Mouse (Mus musculus): ENCODE measurements at regions not wholly inside any gene's neighbourhood (a gene's known extent, or its start where the extent isn't known, plus 50 kb on each side); places are given as distances from the start of the nearest gene placed in this dataset.
"Not testable (repeated sequence)": the region's sequence is repeated elsewhere in the genome, so short reads cannot be mapped to it uniquely, and the experiment has no call there.

- 0 out of 2 replicates have a peak, but pooled peaks cover 2% of the 10 kb centered on the region for H3K9me3 ChIP-seq
- H3K9ac ChIP-seq (replicated peaks): no peak overlapping the region
- no peak for ATAC-seq
- H3K36me3 ChIP-seq: no peaks in the 10 kb centered on the region
- H3K4me3 ChIP-seq (replicated peaks): no peak overlapping the region
- no peaks in the 10 kb centered on the region for H3K27me3 ChIP-seq
- no peak overlapping the region for H3K27ac ChIP-seq
- no peak overlapping the region for H3K4me2 ChIP-seq (replicated peaks)
- H3K4me1 ChIP-seq (replicated peaks): no peaks in the 10 kb centered on the region
- WGBS: 91% methylated on average over 13 of the region's 13 CpGs
Measured at GRCm38 (mm10) chr10:96709698-96710356, 93.0 kb downstream of the Btg1 start.

DNA sequence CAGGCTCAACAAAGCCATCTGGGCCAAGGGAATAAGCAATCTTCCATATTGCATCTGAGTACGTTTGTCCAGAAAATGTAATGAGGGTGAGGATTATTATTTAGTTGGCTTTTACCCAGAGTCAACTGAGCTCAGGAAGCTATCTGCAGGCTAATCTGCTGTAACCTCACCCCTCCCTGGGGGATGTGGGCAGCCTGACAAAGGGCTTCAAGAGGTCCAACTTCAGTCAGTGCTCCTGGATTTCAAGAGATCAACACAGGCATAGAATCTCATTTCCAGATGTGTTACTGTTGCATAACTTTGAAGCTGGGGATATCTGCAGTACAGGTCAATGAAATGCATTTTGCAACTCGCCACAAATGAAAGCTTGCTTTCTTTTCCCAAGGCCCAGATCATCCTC is 95.2 kb downstream of the Btg1 start:
- H3K4me2 ChIP-seq (replicated peaks): no peak overlapping the region
- H3K4me3 ChIP-seq (replicated peaks): no peak overlapping the region
- 0 out of 2 replicates have a peak, but pooled peaks cover 2% of the 10 kb centered on the region for H3K9me3 ChIP-seq
- H3K4me1 ChIP-seq (replicated peaks): peaks cover 5% of the 10 kb centered on the region
- H3K36me3 ChIP-seq: no peaks in the 10 kb centered on the region
- 73% methylated on average over 2 of the region's 2 CpGs for WGBS
- H3K27ac ChIP-seq: no peak overlapping the region
- ATAC-seq: no peak
- no peak overlapping the region for H3K9ac ChIP-seq (replicated peaks)
- no peaks in the 10 kb centered on the region for H3K27me3 ChIP-seq

DNA sequence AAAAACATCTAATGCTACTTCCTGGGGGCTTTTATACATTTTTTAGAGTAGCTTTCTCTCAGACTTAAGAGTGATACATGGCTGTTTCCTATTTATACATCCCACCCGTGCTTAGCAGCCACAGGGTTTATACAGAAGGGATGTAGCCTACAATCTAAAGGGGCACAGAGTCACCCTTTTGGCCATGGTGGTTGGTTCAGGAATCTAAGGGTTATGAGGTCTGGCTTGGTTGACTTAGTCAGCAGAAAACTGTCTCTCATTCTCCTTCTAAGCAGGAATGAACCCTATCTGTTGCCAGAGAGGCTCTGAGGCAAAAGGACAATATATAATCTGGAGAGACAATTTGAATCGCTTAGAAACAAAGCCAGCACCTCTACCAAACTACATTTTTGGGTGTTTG is 97.9 kb downstream of the Btg1 start:
- 77% methylated on average over 2 of the region's 2 CpGs for WGBS
- H3K4me3 ChIP-seq (replicated peaks): no peak overlapping the region
- peaks cover 13% of the 10 kb centered on the region for H3K4me1 ChIP-seq (replicated peaks)
- H3K4me2 ChIP-seq (replicated peaks): no peak overlapping the region
- H3K27me3 ChIP-seq: no peaks in the 10 kb centered on the region
- no peak overlapping the region for H3K27ac ChIP-seq
- no peaks in the 10 kb centered on the region for H3K36me3 ChIP-seq
- ATAC-seq: no peak
- 0 out of 2 replicates have a peak, but pooled peaks cover 2% of the 10 kb centered on the region for H3K9me3 ChIP-seq
- H3K9ac ChIP-seq (replicated peaks): no peak overlapping the region

DNA sequence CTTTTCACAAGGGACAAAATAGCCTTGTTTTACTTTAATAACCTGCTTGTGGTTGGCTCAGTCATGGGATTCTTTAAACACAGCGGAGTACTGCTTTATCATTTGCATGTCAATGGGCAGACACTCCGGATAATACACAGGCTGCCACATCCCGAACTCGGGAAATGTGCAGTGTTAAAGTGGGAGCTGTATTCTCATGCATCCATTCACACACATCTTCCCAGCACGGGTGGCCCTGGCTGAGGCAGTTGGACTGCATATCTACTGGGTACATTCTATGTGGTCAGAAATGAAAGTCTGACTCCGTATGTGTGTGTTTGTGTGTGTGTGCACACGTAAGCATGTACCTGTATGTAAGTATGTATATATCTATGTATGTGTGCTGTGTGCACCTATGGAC is 100.5 kb downstream of the Btg1 start:
- Histone ChIP-seq H3K27me3 (no peaks in the 10 kb centered on the region), H3K27ac (no peak overlapping the region)

DNA sequence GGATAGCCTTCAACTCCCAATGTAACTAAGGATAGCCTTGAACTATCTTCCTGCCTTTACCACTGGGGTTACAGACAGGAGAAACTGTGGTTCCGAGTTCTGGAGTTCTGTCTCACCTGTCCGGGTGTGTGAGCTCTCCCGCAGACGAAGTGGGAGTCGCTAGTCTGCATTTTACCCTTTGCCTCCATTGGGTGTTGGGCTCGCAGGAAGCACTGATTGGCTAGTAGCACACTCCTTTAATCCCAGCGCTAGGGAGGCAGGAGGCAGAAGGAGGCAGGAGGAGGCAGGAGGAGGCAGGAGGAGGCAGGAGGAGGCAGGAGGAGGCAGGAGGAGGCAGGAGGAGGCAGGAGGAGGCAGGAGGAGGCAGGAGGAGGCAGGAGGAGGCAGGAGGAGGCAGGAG is 101.9 kb downstream of the Btg1 start:
- H3K36me3 ChIP-seq; H3K4me3 ChIP-seq (replicated peaks); H3K9ac ChIP-seq (replicated peaks); H3K27me3 ChIP-seq; H3K9me3 ChIP-seq; H3K27ac ChIP-seq; ATAC-seq; H3K4me2 ChIP-seq (replicated peaks): not testable (repeated sequence)
- peaks cover 33% of the 10 kb centered on the region for H3K4me1 ChIP-seq (replicated peaks)
- WGBS: 93% methylated on average over 7 of the region's 7 CpGs

More for the DNA sequence above, 100.5 kb downstream of the Btg1 start:
- Histone ChIP-seq H3K4me2 (replicated peaks) (no peak overlapping the region), H3K9me3 (no peaks in the 10 kb centered on the region), H3K4me3 (replicated peaks) (no peak overlapping the region), H3K4me1 (replicated peaks) (peaks cover 28% of the 10 kb centered on the region), H3K36me3 (no peaks in the 10 kb centered on the region), H3K9ac (replicated peaks) (no peak overlapping the region)
- peak; percentile 65 for ATAC-seq
- WGBS: 27% methylated on average over 7 of the region's 7 CpGs

DNA sequence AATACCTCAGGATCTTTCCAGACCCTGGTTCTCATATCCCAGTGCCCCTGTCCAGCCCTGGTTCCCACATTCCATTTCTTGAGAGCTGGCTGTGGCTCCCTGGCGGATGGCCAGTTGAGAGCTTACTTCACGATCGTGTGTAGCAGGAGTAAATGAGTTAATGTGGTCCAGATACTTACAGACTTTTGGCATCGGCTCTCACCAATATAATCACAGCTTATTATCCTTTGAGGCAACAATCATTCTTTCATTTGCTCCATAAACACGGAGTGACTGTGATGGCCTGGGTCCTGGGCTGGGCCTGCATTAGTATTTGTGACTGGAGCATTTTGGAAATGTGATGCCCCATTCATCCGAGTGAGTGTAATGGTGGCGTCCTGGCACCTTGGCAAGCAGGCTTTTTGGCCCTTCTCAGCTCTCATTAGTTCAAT is 103.5 kb downstream of the Btg1 start:
- WGBS: 75% methylated on average over 7 of the region's 7 CpGs
- Histone ChIP-seq H3K4me2 (replicated peaks) (no peak overlapping the region), H3K27ac (no peak overlapping the region), H3K9me3 (no peaks in the 10 kb centered on the region), H3K4me1 (replicated peaks) (peaks cover 35% of the 10 kb centered on the region), H3K9ac (replicated peaks) (no peak overlapping the region), H3K27me3 (no peaks in the 10 kb centered on the region), H3K36me3 (no peaks in the 10 kb centered on the region), H3K4me3 (replicated peaks) (no peak overlapping the region)
- ATAC-seq: no peak

- Histone ChIP-seq H3K27me3 (no peaks in the 10 kb centered on the region), H3K9ac (replicated peaks) (no peak overlapping the region), H3K4me2 (replicated peaks) (no peak overlapping the region), H3K36me3 (no peaks in the 10 kb centered on the region), H3K4me3 (replicated peaks) (no peak overlapping the region), H3K27ac (no peak overlapping the region), H3K4me1 (replicated peaks) (peaks cover 35% of the 10 kb centered on the region), H3K9me3 (no peaks in the 10 kb centered on the region)
- WGBS: 19% methylated on average over 9 of the region's 9 CpGs
- peak; percentile 67 for ATAC-seq
Measured at GRCm38 (mm10) chr10:96720956-96721688, 104.3 kb downstream of the Btg1 start.

- Histone ChIP-seq H3K4me3 (replicated peaks) (no peak overlapping the region), H3K27ac (0 out of 2 replicates have a peak overlapping the region, but pooled peaks have one; percentile 12), H3K27me3 (no peaks in the 10 kb centered on the region), H3K4me1 (replicated peaks) (peaks cover 25% of the 10 kb centered on the region), H3K9ac (replicated peaks) (no peak overlapping the region), H3K4me2 (replicated peaks) (no peak overlapping the region), H3K36me3 (no peaks in the 10 kb centered on the region), H3K9me3 (no peaks in the 10 kb centered on the region)
- 29% methylated on average over 9 of the region's 9 CpGs for WGBS
- ATAC-seq: peak; percentile 87
Measured at GRCm38 (mm10) chr10:96722491-96722890, 105.7 kb downstream of the Btg1 start.

DNA sequence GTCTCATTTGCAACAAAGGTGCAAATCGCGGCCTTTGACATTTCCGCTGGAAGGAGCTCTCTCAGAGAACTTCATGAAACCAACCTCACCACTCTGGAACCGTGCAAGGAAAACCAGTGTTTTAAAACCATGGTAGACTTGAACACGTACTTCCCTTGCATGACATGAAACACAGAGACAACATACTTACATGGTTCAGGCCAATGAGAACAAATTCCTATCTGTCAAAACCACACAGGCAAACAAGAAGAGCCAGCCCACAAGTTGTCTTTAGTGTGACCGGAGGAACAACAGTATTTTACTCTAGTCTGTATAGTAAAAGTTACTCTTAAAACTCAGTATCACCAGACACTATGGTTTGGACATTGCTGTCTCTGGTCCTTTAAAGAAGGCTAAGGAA is 106.3 kb downstream of the Btg1 start:
- Histone ChIP-seq H3K4me2 (replicated peaks) (no peak overlapping the region), H3K27me3 (no peaks in the 10 kb centered on the region), H3K9ac (replicated peaks) (no peak overlapping the region), H3K4me1 (replicated peaks) (peaks cover 21% of the 10 kb centered on the region), H3K9me3 (no peaks in the 10 kb centered on the region), H3K4me3 (replicated peaks) (no peak overlapping the region), H3K36me3 (no peaks in the 10 kb centered on the region), H3K27ac (no peak overlapping the region)
- 93% methylated on average over 6 of the region's 6 CpGs for WGBS
- no peak for ATAC-seq

GRCm38 (mm10) chr10:96724436-96725175 is 107.8 kb downstream of the Btg1 start:
- no peak overlapping the region for H3K27ac ChIP-seq
- no peaks in the 10 kb centered on the region for H3K9me3 ChIP-seq
- H3K9ac ChIP-seq (replicated peaks): no peak overlapping the region
- no peak for ATAC-seq
- no peak overlapping the region for H3K4me3 ChIP-seq (replicated peaks)
- peaks cover 21% of the 10 kb centered on the region for H3K4me1 ChIP-seq (replicated peaks)
- H3K27me3 ChIP-seq: no peaks in the 10 kb centered on the region
- no peak overlapping the region for H3K4me2 ChIP-seq (replicated peaks)
- 56% methylated on average over 11 of the region's 11 CpGs for WGBS
- H3K36me3 ChIP-seq: no peaks in the 10 kb centered on the region

DNA sequence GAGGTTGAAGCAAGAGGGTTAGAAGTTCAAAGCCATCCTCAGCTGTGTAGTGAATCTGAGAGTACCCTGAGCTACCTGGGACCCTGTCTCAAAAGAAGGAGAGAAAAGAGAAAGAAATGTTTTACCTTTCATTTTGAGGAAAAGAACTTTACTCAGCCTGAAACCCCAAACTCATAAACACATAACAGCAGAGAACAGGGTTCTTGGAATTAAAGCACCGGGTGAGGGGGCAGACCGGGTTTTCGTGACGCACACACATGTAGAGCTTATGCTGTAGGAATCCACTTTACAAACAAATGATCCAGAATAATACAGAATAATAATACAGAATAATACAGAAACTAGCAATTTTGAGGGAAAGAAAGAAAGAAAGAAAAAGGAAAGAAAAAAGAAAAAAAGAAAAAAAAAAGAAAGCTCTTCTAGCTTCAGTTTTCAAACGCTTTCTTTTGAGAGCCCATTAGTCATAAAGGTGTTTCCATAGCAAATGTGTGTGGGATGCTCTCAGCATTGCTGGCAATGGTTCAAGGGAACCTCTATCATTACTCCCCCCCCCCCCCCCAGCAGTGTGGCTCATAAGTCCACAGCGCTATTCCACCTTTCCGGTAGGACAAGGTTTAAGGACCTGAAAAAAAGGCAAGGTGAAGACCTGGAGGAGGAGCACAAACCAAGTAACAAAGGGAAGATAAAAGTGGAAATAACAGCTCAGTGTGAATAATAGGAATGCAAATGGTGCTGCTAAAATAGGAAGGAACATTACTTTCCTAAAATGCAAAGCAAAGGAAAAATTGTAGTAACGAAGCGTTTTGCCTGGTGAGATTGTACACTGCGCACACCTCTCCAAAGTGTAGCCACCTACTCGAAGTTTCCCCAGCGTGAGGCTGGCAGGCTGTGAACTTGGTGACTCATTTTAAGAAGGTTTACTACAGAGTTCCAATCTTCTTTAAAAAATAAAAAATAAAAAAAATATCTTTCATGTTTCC is 110.3 kb downstream of the Btg1 start:
- Histone ChIP-seq H3K27ac (no peak overlapping the region), H3K9me3 (no peaks in the 10 kb centered on the region), H3K4me2 (replicated peaks) (no peak overlapping the region), H3K36me3 (no peaks in the 10 kb centered on the region), H3K9ac (replicated peaks) (no peak overlapping the region), H3K4me1 (replicated peaks) (peaks cover 9% of the 10 kb centered on the region), H3K4me3 (replicated peaks) (no peak overlapping the region), H3K27me3 (no peaks in the 10 kb centered on the region)
- ATAC-seq: no peak
- 90% methylated on average over 12 of the region's 12 CpGs for WGBS
